Mouse (Mus musculus) spleen, adult 2 months (tissue): ENCODE results near the gene Iqgap2.
A peak's percentile ranks its signal among the peaks of the same experiment; 100 is the strongest.

ENCODE experiments used
- CTCF ChIP-seq: fragments of 200-500 bp; IDR thresholded peaks from 2 replicates; pipeline ENCODE4 v1.5.1; 2011; ENCODE audit warnings: mild to moderate bottlenecking, inconsistent platforms; ENCODE audit not compliant: insufficient read depth, insufficient read length, insufficient replicate concordance; ENCODE audit errors: extremely low read depth
- POLR2A ChIP-seq: fragments of 200-500 bp; IDR thresholded peaks from 2 replicates; pipeline ENCODE4 v1.6.1; 2011; ENCODE audit warnings: low read depth, low read length, inconsistent platforms

DNA sequence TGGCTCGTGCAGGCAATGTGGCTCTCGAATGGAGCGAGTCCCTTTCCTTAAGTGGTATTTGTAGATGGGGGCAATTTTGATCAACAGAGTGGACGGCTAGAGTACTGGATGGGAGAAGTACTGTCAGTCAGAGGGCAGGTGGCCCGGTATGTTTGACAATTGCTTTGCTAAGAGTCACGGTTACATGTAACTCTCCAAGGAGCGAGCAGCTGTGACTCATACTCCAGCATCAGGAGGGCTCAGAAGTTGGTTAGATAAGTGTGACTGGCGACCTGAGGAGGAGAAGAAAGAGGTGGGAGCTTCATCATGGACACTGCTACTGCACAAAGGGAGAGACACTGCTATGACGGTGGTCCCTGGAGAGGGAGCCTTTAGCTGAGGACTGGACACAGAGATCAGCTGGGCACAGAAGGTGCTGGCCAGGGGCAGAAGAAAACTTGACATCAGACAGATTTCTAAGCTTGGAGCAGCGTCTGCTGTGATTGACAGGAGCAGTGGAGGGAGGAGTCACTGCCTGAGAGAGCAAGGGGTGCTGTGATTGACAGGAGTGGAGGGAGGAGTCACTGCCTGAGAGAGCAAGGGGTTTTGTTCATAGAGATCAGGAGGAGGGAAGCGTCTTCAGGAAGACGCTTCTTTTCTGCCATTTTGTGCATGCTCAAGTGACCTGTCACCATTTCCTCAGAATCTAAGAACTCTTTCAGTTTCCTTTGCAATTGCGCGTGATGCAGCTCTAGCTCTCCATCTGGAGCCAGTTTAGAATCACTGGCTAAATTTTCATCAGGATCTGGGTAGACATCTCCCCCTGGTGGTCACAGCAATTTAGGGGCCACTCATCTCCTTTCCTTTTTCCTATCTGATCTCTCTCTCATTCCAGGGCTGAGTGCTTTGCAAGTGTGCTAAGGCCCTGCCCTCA is 172.1 kb downstream of the Iqgap2 start:
- TF ChIP-seq CTCF = peak; percentile 31; the same call in 1 of the 2 replicates
- no peak for TF ChIP-seq POLR2A
